Mouse (Mus musculus) kidney, postnatal 10 days (tissue): Measurements from ENCODE around the gene Dnmt1.
A peak's percentile ranks its signal among the peaks of the same experiment; 100 is the strongest.
"Not testable (repeated sequence)": the region's sequence is repeated elsewhere in the genome, so short reads cannot be mapped to it uniquely, and the experiment has no call there.

Source experiments
- DNase-seq: peaks from one replicate; pipeline ENCODE4 v3.0.0; 2021; ENCODE audit warnings: mixed read lengths

Gene Dnmt1

DNA sequence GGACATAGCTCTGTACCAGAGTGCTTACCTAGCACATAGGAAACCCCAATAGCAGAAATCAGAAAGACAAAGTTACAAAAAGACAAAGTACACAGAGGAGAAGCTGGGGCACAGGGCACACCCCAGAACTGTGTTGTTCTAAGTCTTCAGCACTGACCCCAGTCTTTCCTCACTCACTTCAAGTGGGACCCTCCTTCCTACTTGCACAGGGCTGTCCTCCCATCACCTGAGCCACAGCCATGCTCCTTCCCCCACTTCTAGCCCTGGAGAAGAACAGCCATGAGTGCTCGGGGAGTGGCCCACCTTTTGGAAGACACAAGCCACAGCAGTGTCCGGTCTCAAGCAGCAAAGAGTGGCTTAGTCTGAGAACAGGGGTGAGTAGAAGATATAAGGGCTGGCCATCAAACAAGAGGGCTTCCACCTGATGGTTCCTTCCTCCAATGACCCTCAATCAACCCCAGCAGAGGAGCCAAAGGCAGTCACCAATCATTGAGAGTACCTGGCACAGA, at the start of gene Dnmt1:
Gene Dnmt1, minus strand, starts transcription at position 459 of the 509 bp plus-strand sequence.
- DNase-seq: no peak

GRCm38 (mm10) chr9:21008007-21008406, 48.3 kb upstream of the Dnmt1 start:
- no peak for DNase-seq

DNA sequence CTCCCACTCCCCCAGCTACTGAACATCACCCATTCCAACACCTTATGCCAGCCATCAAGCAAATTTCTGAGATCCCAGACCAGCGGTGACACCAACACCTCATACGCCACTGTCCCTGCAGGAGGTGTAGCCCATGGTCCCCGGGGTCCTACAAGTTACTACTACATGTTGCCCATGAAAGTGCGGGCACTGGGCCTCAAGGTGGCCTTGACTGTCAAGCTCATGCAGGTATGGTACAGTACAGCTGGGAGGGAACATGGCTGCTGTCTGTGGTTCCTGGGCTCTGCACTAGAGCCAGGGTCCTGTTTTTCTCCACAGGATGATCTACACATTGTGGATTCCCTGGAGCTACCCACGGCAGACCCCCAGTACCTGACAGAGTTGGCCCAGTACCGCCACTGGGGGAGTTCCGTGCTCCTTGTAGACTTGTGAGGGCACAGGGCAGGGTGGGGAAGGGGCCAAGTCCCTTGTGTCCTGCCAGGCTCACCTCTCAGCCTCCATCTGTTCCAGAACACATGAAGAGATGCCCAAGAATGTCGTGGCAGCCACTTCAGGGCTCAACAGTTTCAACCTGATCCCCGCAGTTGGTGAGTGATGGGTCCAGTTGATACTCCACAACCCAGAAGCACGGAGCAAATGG, 47.7 kb upstream of the Dnmt1 start:
- no peak for DNase-seq

DNA sequence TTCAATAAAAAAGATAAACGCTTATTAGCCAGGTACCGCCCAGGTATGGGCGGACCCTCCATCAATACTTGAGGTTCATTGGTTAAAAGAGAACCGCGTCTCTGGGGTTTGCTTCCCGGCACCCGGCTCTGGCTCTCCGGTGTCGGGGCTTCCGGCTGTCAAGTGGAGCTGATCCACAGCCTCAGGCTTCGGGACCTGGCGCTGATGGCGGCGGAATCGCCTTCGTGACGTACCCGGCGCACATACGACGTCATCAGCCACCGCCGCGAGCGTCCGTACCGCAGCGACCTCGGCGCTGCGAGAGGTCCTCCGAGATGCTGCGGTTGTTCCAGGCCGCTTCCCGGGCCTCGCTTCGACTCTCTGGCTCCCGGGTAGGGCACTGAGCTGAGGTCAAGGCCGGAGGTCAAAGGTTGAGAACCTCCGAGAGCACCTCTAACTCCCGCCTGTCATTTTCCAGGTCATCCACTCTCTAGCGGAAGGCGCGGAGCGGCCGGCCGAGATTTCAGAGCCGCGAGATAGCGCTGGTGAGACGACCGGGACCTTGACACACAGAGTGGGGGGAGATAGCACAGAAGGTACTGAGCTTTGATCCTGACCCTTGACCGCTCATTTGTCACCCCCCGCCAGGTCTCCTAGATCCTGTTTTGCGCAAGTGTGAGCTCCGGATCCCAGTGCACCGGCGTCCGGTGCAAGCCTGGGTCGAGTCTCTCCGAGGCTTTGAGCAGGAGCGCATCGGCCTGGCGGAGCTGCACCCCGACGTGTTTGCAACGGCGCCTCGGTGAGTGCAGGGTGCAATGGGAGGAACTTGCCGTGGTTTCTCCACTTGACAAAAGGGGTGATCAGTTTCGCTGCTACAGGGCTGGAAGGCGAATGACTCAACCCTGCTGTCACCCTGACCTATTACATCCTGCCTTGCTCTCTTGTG, 43.2 kb upstream of the Dnmt1 start, which contains the start of gene Mrpl4:
Gene Mrpl4, plus strand, starts transcription at position 112 of the 925 bp plus-strand sequence.
- DNase-seq: peak; percentile 94

DNA sequence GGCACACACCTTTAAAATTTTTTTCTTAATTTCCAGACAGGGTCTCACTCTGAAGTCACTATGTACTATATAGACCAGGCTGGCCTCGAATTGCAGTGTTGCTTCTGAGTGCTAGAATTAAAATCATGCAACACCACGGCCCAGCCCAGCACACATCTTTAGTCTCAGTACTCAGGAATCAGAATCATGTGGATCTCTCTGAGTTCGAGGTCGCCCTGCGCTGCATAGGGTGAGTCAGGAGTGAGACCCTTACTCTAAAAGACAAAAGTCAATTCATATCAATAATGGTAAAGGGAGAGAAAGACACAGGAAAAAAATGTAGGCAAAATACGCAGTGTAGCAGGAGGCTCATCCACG, 42.6 kb upstream of the Dnmt1 start:
- DNase-seq: no peak

DNA sequence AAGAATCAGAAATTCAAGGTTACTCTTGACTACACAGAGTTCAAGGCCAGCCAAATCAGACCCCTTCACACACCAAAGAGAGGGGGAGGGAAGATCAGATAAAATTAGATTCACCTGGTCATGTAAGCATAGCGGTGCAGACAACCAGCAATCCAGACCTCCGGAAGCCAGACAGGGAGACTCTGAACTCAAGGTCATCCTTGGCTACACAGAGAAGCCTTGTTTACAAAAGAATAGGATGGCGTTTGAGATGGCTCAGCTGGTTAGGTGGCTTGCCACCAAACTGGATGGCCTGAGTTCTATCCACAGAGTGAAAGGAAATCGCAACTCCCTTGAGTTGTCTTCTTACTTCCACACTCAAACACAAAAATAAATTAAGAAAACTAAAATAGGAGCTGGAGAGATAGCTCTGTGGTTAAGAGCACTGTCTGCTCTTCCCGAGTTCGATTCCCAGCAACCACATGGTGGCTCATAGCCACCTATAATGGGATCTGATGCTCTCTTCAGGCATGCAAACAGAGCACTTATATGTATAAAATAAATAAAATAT, 42.0 kb upstream of the Dnmt1 start:
- no peak for DNase-seq

DNA sequence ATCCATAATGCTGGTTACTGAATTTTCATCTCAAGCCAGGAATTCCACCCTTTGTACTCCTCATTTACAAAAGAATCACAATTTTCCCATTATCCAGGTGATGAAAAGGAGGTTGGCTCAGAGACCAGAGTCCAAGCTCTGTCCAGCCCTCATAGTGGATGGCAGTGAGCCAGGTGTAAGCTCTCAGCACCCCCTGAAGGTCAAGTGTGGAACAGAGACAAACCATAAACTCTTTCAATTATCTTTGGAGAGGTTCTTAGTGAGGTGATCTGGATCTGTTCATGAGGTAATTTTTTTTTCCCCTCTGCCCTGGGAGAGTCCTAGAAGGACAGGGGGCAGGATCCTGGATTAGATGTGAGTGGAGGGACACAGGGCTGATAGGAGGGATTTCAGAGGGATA, 41.1 kb upstream of the Dnmt1 start:
- peak; percentile 66 for DNase-seq

- not testable (repeated sequence) for DNase-seq
Observed at GRCm38 (mm10) chr9:20998337-20998736, 38.6 kb upstream of the Dnmt1 start.

GRCm38 (mm10) chr9:20997065-20997464, 37.4 kb upstream of the Dnmt1 start:
- DNase-seq: no peak

DNA sequence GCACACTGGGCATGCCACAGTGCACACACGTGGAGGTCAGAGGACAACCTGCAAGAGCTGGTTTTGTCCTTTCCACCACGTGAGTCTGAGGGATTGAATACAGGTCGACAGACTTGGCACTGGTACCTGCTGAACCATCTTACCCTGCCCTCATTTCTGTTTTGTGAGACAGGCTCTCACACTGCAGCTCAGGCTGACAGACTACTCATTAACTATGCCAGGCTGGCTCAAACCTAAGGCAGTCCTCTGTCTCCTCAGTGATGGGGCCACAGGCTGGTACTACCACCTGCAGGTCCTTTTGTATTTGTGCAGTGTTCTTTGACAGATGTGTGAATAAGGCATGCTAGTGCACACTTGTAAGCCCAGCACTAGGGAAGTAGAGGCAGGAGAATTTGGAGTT, 35.4 kb upstream of the Dnmt1 start:
- DNase-seq: peak; percentile 43

DNA sequence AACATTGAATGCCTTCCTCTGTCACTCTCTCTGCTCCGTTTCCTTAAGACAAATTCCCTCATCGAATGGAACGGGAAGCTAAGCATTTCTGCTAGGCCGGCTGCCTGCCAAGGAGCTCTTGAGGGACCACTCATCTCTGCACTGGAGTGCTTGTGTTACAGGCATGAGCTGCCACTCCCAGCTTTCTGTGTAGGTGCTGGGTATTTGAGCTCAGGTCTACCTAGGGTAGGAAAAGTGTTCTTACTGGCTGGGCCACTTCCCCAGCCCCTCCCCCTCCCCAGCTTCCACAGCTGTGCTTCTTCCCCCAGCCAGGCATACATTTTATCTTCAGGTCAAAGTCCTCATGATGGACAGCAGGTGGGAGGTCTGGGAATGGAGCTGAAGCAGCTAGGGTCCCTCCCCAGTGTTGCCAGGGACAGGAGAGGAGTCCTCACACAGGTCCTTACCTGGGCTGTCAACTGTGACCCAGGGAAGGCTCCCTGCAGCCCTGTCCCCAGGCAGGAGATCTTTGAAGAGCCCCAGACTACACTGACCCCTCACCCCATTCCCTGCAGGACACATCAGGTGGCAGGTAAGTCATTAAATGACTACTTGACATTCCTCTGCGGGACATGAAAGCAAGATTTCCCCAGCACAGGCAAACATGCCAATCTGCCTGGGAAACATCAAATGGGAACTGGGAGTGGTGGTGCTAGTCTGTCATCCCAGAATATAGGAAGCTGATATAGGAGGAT, 33.6 kb upstream of the Dnmt1 start:
- DNase-seq: peak; percentile 37

DNA sequence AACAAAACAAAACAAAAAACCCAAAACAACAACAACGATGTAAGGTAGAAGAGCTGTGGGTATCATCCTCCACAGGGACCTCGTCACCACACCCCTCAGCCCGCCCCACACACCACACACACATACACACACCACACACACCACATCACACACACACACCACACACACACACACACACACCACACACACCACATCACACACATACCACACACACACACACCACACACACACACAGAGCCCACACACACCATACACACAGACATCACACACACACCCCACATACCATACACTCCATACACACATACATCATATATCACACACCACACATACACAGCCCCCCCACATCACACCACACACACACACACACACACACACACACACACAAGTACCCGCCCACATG, 31.9 kb upstream of the Dnmt1 start:
- no peak for DNase-seq

DNA sequence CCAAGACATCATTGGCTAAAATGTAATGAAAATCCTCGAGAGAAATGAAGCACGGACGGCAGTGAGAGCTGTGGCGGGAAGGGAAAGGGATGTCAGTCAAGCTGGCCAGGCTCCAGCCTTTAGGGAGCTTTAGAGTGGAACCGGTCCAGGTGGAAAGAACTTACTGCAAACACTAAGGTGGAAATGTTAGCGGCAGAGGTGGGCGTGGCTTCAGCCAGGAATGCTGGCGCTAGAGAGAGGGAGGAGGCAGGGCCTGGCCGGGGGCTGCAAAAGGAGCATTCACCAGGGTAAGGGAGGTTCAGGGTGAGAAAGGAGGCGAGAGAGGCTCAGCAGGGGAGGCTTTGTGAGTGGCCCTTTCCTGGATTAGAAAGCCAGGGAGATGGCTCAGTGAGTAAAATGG, 31.2 kb upstream of the Dnmt1 start:
- DNase-seq: peak; percentile 84

DNA sequence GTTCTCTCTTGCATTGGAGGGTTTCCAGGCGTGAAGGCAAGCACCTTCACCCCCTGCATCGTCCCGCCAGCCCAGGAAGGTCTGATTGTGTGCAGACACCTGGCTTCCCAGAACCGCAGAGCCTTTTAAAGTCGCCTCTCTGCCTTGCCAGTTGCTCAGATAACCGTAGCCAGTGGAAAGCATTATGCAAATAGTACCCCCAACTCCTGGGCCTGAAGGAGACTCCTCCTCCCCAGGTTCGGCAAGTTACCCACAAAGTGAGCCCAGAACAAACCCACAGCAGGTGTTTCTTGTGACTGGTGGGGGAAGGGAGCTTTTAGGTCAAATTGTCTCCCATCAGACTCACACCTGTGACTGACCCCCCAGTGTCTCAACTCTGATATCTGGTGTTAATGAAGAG, 28.3 kb upstream of the Dnmt1 start:
- DNase-seq: no peak

DNA sequence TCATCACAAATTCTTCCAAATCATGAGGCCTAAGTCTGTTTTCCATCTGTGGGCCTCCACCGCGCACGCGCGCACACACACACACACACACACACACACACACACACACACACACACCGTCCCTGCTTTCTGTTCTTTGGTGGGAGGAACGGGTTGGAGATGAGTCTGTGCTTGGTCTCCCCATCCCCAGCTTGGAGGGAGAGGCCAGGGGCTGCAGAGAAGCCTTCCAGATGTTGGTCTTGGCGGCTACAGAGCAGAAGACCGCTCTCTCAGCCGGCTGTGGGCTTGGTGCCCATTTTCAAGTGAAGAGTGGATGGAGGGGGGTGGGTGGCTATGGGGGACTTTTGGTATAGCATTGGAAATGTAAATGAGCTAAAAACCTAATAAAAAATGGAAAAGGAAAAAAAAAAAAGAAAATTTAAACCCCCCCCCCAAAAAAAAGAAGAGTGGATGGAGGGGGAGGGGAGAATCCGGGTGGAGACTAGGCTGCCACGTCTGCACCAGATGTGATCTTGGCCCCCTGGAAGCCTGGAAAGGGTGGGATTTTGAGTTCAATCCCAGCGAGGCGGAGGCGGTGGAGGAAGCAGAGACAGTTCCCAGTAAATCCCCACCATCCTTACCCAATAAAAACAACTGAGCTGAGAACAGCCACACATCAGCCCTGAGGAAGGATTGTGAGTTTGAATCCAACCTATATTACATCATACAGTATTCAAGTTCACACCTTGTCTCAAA, 27.4 kb upstream of the Dnmt1 start:
- peak; percentile 83 for DNase-seq

GRCm38 (mm10) chr9:20983169-20983568, 23.5 kb upstream of the Dnmt1 start:
- DNase-seq: peak; percentile 44

DNA sequence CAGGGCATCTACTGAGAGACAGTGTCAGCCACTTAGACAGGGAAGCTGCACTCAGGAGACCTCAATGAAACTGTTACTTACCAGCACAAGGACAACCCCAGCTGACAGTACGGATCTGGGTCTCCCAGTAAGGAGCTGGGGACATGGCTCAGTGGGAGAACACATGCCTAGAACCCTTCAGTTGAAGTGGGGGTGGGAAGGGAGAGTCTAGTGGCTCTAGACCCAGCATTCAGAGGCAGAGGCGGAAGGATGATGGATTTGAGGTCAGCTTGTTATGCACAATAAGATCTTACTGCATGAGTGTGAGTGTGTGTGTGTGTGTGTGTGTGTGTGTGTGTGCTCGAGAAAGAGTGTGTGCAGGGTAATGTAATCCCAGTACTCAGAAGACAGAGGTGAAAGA, 22.5 kb upstream of the Dnmt1 start:
- no peak for DNase-seq

- DNase-seq: no peak
Observed at GRCm38 (mm10) chr9:20979769-20980168, 20.1 kb upstream of the Dnmt1 start.

- no peak for DNase-seq
Observed at GRCm38 (mm10) chr9:20979181-20979580, 19.5 kb upstream of the Dnmt1 start.

DNA sequence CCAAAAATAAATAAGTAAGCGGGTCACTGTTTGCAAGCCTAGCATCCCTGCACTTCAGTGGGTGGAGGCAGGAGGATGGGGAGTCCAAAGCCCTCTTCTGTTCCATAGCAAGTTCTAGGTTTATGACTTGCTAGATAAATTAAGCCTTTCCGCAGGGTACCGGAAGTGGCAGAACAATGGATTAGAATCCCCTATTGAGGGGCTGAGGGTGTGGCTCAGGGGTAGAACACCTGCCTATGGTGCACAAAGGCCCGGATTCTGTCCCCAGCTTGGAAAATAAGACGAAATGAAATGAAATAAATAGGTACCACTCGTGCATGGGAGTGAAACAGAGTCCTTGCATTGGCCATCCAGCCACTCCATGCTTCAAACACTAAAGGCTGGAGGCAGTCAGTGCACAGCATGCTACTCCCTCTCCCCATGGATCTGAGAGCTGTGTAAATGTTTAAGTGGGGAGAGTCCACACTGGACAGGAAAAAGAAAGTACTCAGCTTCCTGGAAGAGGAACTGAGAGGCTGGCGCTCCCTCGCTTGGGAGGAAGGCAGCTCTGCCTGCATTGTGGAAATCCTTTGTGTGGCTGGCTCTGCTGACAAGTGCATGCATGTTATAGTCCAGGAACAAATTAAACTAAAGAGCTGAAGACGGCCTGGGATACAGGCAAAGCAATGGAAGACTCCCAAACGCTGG, 18.9 kb upstream of the Dnmt1 start:
- DNase-seq: no peak

DNA sequence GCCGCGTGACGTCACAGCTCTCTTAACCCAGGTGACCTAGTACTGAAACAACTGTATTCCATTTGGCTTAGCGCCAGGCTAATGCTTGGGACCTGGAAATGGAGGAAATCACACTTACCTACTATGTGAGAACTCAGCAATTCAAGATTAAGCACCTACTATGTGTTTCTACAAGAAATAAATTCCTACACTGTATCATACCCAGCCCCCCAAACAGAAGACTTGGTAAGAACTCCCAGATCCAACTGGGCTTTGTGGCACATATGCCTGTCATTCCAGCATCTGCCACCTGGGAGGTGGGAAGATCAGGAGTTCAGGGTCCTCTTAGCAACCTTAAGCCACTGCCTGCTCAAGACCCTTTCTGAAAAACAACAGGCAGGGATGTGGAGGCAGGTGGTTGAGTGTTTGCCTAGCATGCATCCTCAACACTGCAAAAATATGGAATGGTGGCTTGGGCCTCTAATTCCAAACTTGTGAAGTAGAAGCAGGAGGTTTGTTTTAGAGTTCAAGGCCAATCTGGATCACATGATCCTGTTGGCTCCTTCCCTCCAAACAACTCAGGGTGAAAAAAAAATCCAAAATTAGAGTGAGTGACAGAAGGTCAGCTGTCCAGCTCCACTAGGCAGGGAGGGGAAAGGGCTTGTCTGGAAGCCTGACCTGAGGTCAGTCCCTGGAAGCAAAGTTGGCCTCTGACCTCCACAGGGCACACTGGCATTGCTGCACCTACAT, 17.4 kb upstream of the Dnmt1 start:
- no peak for DNase-seq
